Mouse (Mus musculus) forebrain, embryonic 11.5 days (tissue): Measurements from ENCODE around the gene Ptgir. TPM values are rescaled to one million over a fixed set of nuclear protein-coding genes. Genes with fewer than 3 reads are reported as not detected.

Experiments used
- ATAC-seq: fragments of 200-750 bp; cut with Nextera tagmentation; replicated peaks from 2 replicates; pipeline ENCODE4 v1.8.0; 2017; ENCODE audit warnings: moderate TSS enrichment; ENCODE audit not compliant: low FRiP score
- DNase-seq: peaks from one replicate; pipeline ENCODE4 v3.0.0-alpha.2; 2017; ENCODE audit warnings: low spot score
- H3K27ac ChIP-seq: fragments of 300-500 bp; sonication (generic); 2 replicates; pipeline ENCODE4 v1.5.1; 2014; ENCODE audit warnings: low read depth, low read length
- H3K27me3 ChIP-seq: fragments of 300-500 bp; sonication (generic); 2 replicates; pipeline ENCODE4 v1.6.1; 2014; ENCODE audit warnings: mild to moderate bottlenecking, low read length, mixed read lengths; ENCODE audit not compliant: control insufficient read depth, insufficient read depth
- H3K36me3 ChIP-seq: fragments of 300-500 bp; sonication (generic); 2 replicates; pipeline ENCODE4 v1.6.1; 2014; ENCODE audit warnings: mild to moderate bottlenecking, low read length, moderate library complexity, mixed read lengths; ENCODE audit not compliant: control insufficient read depth, insufficient read depth
- H3K4me1 ChIP-seq: fragments of 300-500 bp; sonication (generic); replicated peaks from 2 replicates; pipeline ENCODE4 v1.6.1; 2014; ENCODE audit warnings: low read length, mixed read lengths; ENCODE audit not compliant: control insufficient read depth, insufficient read depth
- H3K4me2 ChIP-seq: fragments of 300-500 bp; sonication (generic); 2 replicates; pipeline ENCODE4 v1.6.1; 2014; ENCODE audit warnings: low read depth, mild to moderate bottlenecking, low read length, moderate library complexity, mixed read lengths; ENCODE audit not compliant: severe bottlenecking
- H3K4me3 ChIP-seq: fragments of 300-500 bp; sonication (generic); 2 replicates; pipeline ENCODE4 v1.5.1; 2014; ENCODE audit warnings: low read depth, low read length
- H3K9ac ChIP-seq: fragments of 300-500 bp; sonication (generic); 2 replicates; pipeline ENCODE4 v1.6.1; 2014; ENCODE audit warnings: low read length
- H3K9me3 ChIP-seq: fragments of 300-500 bp; sonication (generic); 2 replicates; pipeline ENCODE4 v1.6.1; 2016; ENCODE audit warnings: low read length, mixed read lengths; ENCODE audit not compliant: control insufficient read depth
- WGBS: fragments of 180-500 bp; shearing (Covaris S2); extraction: QIAGEN DNeasy Blood & Tissue Kit; methylation state at CpG from one replicate; pipeline ENCODE4 v1.1.7; 2014; 5-methylcytosine and 5-hydroxymethylcytosine counted together
- polyA plus RNA-seq: library from polyadenylated mRNA; unstranded; fragments of >200 nt; fragmentation: Nextera tagmentation; extraction: Ambion mirVana; gene quantifications from 2 replicates; pipeline ENCODE4 v1.2.1, GENCODE M21; 2014

The Ptgir gene
- polyA plus RNA-seq, 1 experiment from 2014 or later: 0.39 TPM

DNA sequence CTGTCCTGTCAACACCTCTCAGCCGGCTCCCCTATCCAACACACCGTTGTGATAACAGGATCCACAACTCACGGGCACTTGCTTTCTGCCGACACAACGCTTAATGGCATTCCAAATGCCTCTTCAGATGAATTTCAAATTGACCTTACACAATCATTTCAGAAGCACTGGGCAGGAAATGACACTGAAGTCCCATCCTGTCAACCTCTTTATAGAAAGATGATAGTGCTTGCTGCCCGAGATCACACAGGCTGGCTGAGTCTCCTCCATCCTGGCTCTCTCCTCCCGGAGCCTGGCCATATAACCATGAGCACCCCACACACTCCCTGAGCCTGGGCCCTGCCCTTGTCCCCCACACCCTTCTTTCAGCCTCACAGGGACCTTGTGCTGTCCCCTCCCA lies 1.6 kb downstream of the Ptgir start:
- no peak overlapping the region for H3K27ac ChIP-seq
- no peak overlapping the region for H3K9ac ChIP-seq
- H3K4me1 ChIP-seq: peaks cover 4% of the 10 kb centered on the region; the same call in 1 of the 2 replicates
- no peak overlapping the region for H3K4me3 ChIP-seq
- H3K27me3 ChIP-seq: no peaks in the 10 kb centered on the region
- H3K36me3 ChIP-seq: no peaks in the 10 kb centered on the region
- 81% methylated on average over 7 of the region's 7 CpGs for WGBS
- no peak for ATAC-seq
- DNase-seq: no peak
- no peaks in the 10 kb centered on the region for H3K9me3 ChIP-seq
- no peak overlapping the region for H3K4me2 ChIP-seq

DNA sequence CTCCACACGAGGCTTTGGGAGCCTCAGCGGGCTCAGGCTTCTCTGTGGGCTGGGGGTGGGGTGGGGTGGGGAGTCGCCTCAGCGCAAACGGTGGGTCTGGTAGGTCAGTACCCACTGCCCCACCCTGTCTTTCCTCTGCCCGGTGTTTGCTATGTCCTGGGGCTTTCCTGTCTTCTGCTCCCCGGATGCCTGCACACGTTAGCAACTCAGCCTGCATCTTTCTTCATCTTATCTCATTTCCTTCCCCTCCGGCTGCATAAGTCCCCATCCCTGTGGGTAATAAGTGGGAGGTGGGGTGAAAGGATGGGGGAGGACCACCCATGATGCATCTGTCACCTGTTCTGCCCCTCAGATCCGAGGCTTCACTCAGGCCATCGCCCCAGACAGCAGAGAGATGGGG lies 2.1 kb downstream of the Ptgir start:
- no peaks in the 10 kb centered on the region for H3K36me3 ChIP-seq
- DNase-seq: no peak
- ATAC-seq: no peak
- peaks cover 4% of the 10 kb centered on the region; the same call in 1 of the 2 replicates for H3K4me1 ChIP-seq
- H3K27me3 ChIP-seq: no peaks in the 10 kb centered on the region
- no peaks in the 10 kb centered on the region for H3K9me3 ChIP-seq
- H3K27ac ChIP-seq: no peak overlapping the region
- 53% methylated on average over 11 of the region's 11 CpGs for WGBS
- H3K4me3 ChIP-seq: no peak overlapping the region
- no peak overlapping the region for H3K9ac ChIP-seq
- no peak overlapping the region for H3K4me2 ChIP-seq

DNA sequence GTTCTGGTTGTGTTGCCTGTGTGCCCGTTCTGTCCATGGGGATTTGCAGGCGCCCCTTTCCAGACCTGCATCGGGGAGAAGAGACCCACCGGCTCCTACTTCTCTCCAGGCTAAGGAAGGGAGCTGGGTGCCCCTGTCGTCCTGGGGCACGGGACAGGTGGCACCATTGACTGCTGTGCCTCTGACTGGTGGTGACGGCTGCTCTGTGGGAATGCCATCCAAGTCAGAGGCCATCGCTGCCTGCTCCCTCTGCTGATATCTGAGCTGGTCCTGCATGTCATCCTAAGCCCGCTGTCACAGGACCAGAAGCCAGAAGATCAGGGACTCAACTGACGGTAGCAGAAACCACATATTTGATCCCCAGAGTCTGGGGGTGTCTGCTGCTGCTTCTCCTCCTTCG lies 2.6 kb downstream of the Ptgir start:
- DNase-seq (no peak), ATAC-seq (no peak)
- no peak overlapping the region for H3K4me2 ChIP-seq
- peaks cover 4% of the 10 kb centered on the region; the same call in 1 of the 2 replicates for H3K4me1 ChIP-seq
- H3K27ac ChIP-seq: no peak overlapping the region
- H3K27me3 ChIP-seq: no peaks in the 10 kb centered on the region
- no peak overlapping the region for H3K4me3 ChIP-seq
- WGBS: 70% methylated on average over 11 of the region's 11 CpGs
- no peaks in the 10 kb centered on the region for H3K36me3 ChIP-seq
- H3K9me3 ChIP-seq: no peaks in the 10 kb centered on the region
- no peak overlapping the region for H3K9ac ChIP-seq

DNA sequence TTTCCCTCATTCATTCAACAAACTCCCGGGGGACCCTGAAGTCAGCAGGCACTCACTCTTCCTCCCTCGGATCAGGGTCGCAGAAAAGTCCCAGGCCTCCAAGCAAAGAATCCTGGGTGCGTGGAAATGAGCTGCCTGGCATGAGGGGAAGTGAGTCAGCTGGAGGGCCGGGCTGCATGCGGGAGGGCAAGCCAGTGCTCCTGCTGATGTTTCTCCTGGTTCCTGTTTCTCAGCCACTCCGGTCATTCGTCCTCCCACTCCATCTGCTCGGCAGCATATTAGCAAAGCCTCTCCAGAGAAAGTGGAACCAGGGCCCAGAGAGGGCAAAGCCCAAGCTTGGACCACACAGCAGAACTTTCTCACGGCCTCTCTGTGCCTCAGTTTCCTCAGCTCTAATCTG lies 3.6 kb downstream of the Ptgir start:
- ATAC-seq: no peak
- whole genome bisulfite sequencing: 60% methylated on average over 10 of the region's 10 CpGs
- Histone ChIP-seq H3K27me3 (no peaks in the 10 kb centered on the region), H3K4me2 (no peak overlapping the region), H3K27ac (no peak overlapping the region), H3K9ac (no peak overlapping the region), H3K4me3 (no peak overlapping the region), H3K36me3 (peaks cover 1% of the 10 kb centered on the region; the same call in 1 of the 2 replicates), H3K9me3 (no peaks in the 10 kb centered on the region), H3K4me1 (peaks cover 4% of the 10 kb centered on the region; the same call in 1 of the 2 replicates)
- no peak for DNase-seq

DNA sequence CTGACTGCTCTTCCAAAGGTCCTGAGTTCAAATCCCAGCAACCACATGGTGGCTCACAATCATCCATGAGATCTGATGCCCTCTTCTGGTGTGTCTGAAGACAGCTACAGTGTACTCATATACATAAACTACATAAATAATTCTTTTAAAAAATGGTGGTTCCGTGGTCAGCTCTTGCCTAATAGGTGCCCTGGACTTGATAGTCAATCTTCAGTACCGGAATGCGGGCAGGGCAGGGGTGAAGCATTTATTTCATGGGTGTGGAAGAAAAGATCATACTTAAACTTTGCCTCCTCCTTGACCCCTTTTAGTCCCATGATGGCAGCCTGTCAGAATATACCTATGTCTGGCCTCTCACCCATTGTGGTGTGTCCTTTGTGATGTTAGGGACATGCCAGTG lies 5.6 kb downstream of the Ptgir start:
- Histone ChIP-seq H3K4me1 (no peaks in the 10 kb centered on the region), H3K9ac (no peak overlapping the region), H3K36me3 (peaks cover 7% of the 10 kb centered on the region; the same call in 1 of the 2 replicates), H3K4me3 (no peak overlapping the region), H3K9me3 (no peaks in the 10 kb centered on the region), H3K27ac (no peak overlapping the region), H3K4me2 (no peak overlapping the region), H3K27me3 (no peaks in the 10 kb centered on the region)
- DNase-seq (no peak), ATAC-seq (no peak)
- 90% methylated on average over 3 of the region's 3 CpGs for WGBS

DNA sequence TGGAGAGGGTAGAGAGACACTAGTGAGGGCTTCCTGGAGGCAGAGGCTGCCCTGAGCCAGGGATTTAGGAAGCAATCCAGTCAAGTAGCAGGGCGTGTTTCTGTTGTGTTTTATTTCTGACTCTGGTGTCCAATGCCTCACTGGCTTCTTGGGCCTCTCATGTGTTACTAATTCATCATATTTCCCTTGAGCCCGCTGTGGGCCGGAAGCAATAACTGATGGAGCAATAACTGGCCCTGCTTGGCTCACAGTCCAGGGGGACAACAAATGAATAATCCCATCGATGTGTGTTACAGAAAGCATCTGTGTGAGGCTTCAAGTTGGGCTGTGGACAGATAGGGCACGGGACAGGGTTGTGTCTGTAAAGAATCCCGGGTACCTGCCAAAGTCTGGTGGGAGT lies 6.1 kb downstream of the Ptgir start:
- Histone ChIP-seq H3K4me3 (no peak overlapping the region), H3K27me3 (no peaks in the 10 kb centered on the region), H3K9me3 (no peaks in the 10 kb centered on the region), H3K9ac (no peak overlapping the region), H3K4me1 (no peaks in the 10 kb centered on the region), H3K36me3 (peaks cover 8% of the 10 kb centered on the region; the same call in 1 of the 2 replicates), H3K27ac (no peak overlapping the region), H3K4me2 (no peak overlapping the region)
- ATAC-seq: no peak
- no peak for DNase-seq
- 78% methylated on average over 6 of the region's 6 CpGs for WGBS

DNA sequence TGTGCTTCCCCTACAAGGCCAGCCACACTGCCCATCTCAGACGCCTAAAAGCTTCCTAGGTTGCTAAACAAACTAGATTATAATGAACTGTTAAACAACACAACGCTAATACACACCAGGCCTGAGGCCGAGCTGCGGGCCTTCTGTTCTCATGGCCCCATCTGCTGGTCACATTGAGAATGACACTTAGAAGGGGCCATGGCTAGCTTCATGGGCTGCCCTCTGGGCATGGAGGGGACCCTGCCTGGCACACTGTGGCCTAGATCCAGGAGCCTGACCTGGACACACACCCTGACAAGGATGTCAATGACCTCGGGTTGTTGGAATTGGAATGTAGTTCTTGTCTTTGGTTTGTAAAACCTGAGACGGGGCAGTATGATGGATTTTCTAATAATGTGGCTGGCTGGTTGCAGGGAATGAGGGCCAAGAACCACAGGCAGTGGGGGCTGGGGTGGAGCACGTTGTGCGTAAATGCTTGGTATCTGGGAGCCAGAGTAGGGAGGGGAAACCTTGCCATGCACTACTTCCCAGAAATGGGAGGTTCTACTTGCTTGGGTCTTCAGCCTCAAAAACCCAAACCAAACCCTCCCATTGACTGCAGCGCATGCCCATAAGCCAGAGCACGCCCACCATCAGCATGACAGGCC lies 7.6 kb downstream of the Ptgir start:
- peak; percentile 72 for ATAC-seq
- WGBS: 42% methylated on average over 10 of the region's 10 CpGs
- Histone ChIP-seq H3K4me1 (no peaks in the 10 kb centered on the region), H3K36me3 (peaks cover 18% of the 10 kb centered on the region; the same call in 1 of the 2 replicates), H3K9me3 (no peaks in the 10 kb centered on the region), H3K27ac (no peak overlapping the region), H3K4me2 (no peak overlapping the region), H3K27me3 (no peaks in the 10 kb centered on the region), H3K9ac (no peak overlapping the region), H3K4me3 (no peak overlapping the region)
- peak; percentile 84 for DNase-seq

DNA sequence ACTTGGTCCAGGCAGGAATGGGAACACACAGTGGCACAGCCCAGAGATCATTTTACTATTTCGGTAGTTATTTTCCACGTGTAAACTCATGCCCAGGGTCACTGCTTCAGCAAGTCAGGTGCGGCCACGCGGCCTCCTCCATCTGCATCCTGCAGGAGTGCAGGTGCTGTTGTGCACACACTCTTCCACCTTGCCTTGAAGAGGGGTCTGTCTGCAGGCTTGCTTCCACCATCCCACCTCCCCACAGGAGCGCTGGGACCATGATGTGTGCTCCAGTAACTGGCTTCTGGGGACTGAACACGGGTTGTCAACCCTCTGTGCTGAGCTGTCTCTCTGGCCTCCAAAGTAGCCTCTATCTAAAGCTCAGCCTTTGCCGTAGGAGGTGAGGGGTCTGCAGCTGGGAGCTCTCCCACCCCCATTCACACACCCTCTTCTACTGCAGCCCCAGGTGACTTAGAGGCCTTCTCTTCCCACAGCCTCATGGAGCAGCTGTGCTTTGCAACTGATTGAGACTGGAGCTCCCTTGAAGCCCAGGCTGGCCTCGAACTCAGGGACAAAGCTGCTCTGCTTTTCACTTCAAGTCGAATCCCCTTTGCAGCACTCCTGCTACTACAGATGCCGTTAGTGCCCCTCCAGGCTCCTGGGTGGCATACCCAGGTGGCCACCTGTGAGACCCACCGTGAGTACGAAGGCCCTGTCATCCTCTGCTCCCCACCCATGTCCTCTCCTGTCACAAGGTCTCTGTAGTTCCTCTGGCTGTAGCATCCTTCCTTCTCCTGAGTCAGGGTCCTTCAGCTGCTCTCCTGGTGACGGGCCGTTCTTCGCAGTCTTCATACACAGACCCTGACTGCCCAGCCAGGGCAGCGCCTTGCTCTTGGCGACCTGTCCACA lies 8.4 kb downstream of the Ptgir start:
- Histone ChIP-seq H3K36me3 (peaks cover 18% of the 10 kb centered on the region; the same call in 1 of the 2 replicates), H3K4me1 (peaks cover under 1% of the 10 kb centered on the region; the same call in 1 of the 2 replicates), H3K9me3 (no peaks in the 10 kb centered on the region), H3K4me2 (no peak overlapping the region), H3K27me3 (no peaks in the 10 kb centered on the region), H3K9ac (no peak overlapping the region), H3K27ac (no peak overlapping the region), H3K4me3 (no peak overlapping the region)
- 86% methylated on average over 18 of the region's 18 CpGs for WGBS
- ATAC-seq (no peak), DNase-seq (peak; percentile 54)
